Mouse (Mus musculus): Measurements from ENCODE around the gene Gm44973. TPM values are rescaled to one million over a fixed set of nuclear protein-coding genes. Genes with fewer than 3 reads are reported as not detected.
A peak's percentile ranks its signal among the peaks of the same experiment; 100 is the strongest.
"Not testable (repeated sequence)": the region's sequence is repeated elsewhere in the genome, so short reads cannot be mapped to it uniquely, and the experiment has no call there.

Gm44973 gene
- polyA plus RNA-seq, 1 experiment from 2014 or later, result not detected

DNA sequence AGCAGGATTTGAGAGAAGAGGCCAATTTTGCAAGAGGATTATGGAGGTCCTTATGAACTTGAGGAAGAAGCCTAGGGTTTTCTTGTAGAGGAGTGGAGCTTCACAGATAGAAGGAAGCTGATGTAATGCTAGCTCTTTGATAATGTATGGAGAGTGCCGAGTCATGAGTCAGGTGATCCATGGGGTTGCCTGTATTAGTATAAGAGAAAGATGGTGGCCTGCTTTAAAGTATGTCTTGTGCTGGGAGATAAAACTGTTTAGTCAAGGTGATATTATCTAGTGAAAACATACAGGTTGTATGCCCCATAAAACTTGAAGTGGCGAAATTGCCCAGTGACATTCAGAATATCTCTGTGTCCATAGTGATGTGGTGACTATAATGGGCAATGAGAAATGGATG, 61.6 kb downstream of the Gm44973 start:
- no peak for ATAC-seq (ENCODE audit: insufficient number of reproducible peaks, insufficient read depth, low FRiP score, low read depth)
- Histone ChIP-seq H3K9me3 (ENCODE audit: control insufficient read depth, low read length) (no peaks in the 10 kb centered on the region), H3K4me3 (ENCODE audit: control insufficient read depth in 1 of 2, insufficient read depth in 1 of 2, low read depth in 1 of 2, low read length in 2 of 2) (no peak overlapping the region), H3K9ac (ENCODE audit: low read length) (no peak overlapping the region), H3K27me3 (ENCODE audit: control insufficient read depth, insufficient read depth, low read length) (no peaks in the 10 kb centered on the region), H3K27ac (replicated peaks in 1 of 2; ENCODE audit: control insufficient read depth in 1 of 2, insufficient read depth in 1 of 2, low read depth in 2 of 2, low read length in 2 of 2) (no peak overlapping the region), H3K4me1 (ENCODE audit: control insufficient read depth in 2 of 2, insufficient read depth in 2 of 2, low read length in 2 of 2) (peaks cover 3 to 11% of the 10 kb centered on the region in 2 experiments; a peak in 3 of 4 replicates), H3K36me3 (ENCODE audit: control insufficient read depth, insufficient read depth, low read length) (peaks cover 72% of the 10 kb centered on the region), H3K4me2 (ENCODE audit: low read length) (no peak overlapping the region)
- WGBS, result 74% methylated on average over 2 of the region's 2 CpGs

DNA sequence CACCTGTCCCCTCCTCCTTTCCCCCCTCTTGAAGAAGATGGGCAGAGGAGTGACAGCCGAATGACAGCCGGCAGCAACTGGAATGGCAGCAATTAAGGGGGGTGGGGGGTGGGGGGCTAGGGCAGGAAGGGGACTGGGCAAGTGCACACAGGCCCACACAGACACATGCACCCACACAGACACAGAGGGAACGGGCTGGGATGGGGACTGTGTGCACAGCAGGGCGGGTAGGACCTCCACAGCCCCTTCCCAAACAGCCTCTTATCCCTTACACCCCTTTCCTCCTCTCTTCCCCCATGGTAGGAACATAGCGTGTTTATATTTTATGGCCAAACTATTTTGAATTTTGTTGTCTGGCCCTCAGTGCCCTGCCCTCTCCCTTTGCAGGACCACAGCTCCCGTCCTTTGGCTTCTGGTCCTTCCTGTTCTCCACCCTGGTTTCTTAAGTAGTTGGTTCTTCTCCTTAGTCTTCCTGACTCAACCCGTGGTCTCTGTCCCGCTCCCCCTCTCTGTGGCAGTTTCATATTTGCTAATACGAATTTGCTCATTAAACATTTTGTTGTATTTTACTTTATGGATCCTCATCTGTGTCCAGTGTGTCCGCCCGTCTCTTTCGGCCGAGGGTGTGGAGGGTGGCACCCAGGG, 64.2 kb downstream of the Gm44973 start:
- peaks cover 69% of the 10 kb centered on the region for H3K36me3 ChIP-seq (ENCODE audit: control insufficient read depth, insufficient read depth, low read length)
- H3K4me3 ChIP-seq (ENCODE audit: control insufficient read depth in 1 of 2, insufficient read depth in 1 of 2, low read depth in 1 of 2, low read length in 2 of 2), result peak overlapping the region; percentile 88 to 100
- ATAC-seq (ENCODE audit: insufficient number of reproducible peaks, insufficient read depth, low FRiP score, low read depth); H3K9me3 ChIP-seq (ENCODE audit: control insufficient read depth, low read length); H3K27me3 ChIP-seq (ENCODE audit: control insufficient read depth, insufficient read depth, low read length): not testable (repeated sequence)
- peak overlapping the region; percentile 87 for H3K4me2 ChIP-seq (ENCODE audit: low read length)
- WGBS, result 44% methylated on average over 9 of the region's 13 CpGs
- peak overlapping the region; percentile 58 to 96 for H3K27ac ChIP-seq (replicated peaks in 1 of 2; ENCODE audit: control insufficient read depth in 1 of 2, insufficient read depth in 1 of 2, low read depth in 2 of 2, low read length in 2 of 2)
- H3K4me1 ChIP-seq (ENCODE audit: control insufficient read depth in 2 of 2, insufficient read depth in 2 of 2, low read length in 2 of 2), result peaks cover 3 to 14% of the 10 kb centered on the region in 2 experiments; a peak in 3 of 4 replicates
- peak overlapping the region; percentile 99 for H3K9ac ChIP-seq (ENCODE audit: low read length)

DNA sequence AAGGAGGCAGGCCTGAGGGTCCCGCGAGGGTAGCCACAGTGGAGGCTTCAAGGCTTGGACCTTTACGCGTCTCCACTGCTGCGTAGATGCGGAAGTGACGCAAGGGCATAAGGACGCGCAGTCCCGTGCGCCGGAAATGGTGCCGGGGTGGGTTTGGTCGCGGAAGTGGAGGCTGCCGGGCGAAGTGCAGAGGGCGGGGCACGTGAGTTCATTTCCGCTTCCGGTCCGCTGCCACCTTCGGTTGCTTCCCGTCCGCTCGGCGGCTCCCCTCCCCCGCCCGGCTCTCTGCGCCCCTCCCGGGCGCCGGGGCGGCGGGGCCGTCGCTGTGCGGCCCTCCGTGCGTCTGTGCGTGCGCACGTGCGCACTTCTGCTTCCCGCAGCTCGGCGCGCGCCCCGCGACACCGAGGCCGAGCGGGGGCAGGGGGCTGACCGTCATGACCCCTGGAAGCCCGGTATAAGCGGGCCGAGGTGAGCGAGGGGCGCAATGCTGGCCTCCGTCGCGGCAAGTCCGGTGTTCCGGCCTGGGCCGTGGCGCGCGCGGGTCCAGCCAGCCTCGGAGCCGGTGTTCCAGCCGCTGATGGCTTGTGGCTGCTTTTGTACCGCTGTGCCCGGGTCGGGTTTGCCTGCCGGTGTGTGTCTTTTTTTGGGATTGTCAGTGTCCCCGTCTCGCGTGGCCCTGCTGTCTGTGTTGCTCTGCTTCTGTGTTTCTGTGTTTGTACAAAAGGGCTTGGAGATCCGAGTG, 64.9 kb downstream of the Gm44973 start, which contains the start of gene Epn1:
Gene Epn1 (plus strand): TSS at position 226 of the 742 bp plus-strand sequence.
- Histone ChIP-seq H3K27ac (replicated peaks in 1 of 2; ENCODE audit: control insufficient read depth in 1 of 2, insufficient read depth in 1 of 2, low read depth in 2 of 2, low read length in 2 of 2) (peak within 1 kb of the TSS; percentile 85 to 96), H3K36me3 (ENCODE audit: control insufficient read depth, insufficient read depth, low read length) (peaks cover 69% of the 10 kb centered on the region), H3K27me3 (ENCODE audit: control insufficient read depth, insufficient read depth, low read length) (no peaks in the 10 kb centered on the region), H3K9me3 (ENCODE audit: control insufficient read depth, low read length) (no peaks in the 10 kb centered on the region), H3K4me3 (ENCODE audit: control insufficient read depth in 1 of 2, insufficient read depth in 1 of 2, low read depth in 1 of 2, low read length in 2 of 2) (peak within 1 kb of the TSS; percentile 88 to 100), H3K4me2 (ENCODE audit: low read length) (peak within 1 kb of the TSS; percentile 87), H3K4me1 (ENCODE audit: control insufficient read depth in 2 of 2, insufficient read depth in 2 of 2, low read length in 2 of 2) (peaks cover 3 to 17% of the 10 kb centered on the region in 2 experiments; a peak in 3 of 4 replicates), H3K9ac (ENCODE audit: low read length) (peak within 1 kb of the TSS; percentile 99)
- WGBS, result under 1% methylated on average over 79 of the region's 81 CpGs
- peak; percentile 86 for ATAC-seq (ENCODE audit: insufficient number of reproducible peaks, insufficient read depth, low FRiP score, low read depth)

DNA sequence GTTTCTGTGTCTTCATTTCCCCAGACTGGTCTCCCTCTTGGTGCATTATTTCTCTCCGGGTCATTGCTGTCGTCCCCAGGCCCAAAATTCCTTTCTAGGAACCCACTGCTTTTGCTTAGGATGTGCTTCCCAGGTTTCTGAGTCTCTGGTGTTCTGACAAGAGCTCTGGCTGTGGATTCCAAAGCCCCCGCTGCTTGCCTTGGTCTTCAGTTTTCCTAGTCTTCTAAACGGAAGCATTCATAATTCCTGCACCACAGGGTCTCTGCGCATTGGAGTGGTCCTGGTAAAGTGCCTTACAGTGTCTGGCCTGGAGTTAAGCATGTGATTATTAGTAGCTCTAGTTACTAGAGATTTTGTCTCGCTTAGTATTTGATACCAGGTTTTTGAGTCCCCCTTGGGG, 65.5 kb downstream of the Gm44973 start:
- peak overlapping the region; percentile 85 to 96 for H3K27ac ChIP-seq (replicated peaks in 1 of 2; ENCODE audit: control insufficient read depth in 1 of 2, insufficient read depth in 1 of 2, low read depth in 2 of 2, low read length in 2 of 2)
- no peaks in the 10 kb centered on the region for H3K27me3 ChIP-seq (ENCODE audit: control insufficient read depth, insufficient read depth, low read length)
- H3K9me3 ChIP-seq (ENCODE audit: control insufficient read depth, low read length), result no peaks in the 10 kb centered on the region
- 10% methylated on average over 6 of the region's 6 CpGs for WGBS
- peaks cover 70% of the 10 kb centered on the region for H3K36me3 ChIP-seq (ENCODE audit: control insufficient read depth, insufficient read depth, low read length)
- H3K4me2 ChIP-seq (ENCODE audit: low read length), result peak overlapping the region; percentile 87
- H3K4me1 ChIP-seq (ENCODE audit: control insufficient read depth in 2 of 2, insufficient read depth in 2 of 2, low read length in 2 of 2), result peaks cover 3 to 22% of the 10 kb centered on the region in 2 experiments; a peak in 3 of 4 replicates
- H3K4me3 ChIP-seq (ENCODE audit: control insufficient read depth in 1 of 2, insufficient read depth in 1 of 2, low read depth in 1 of 2, low read length in 2 of 2), result peak overlapping the region; percentile 88 to 100
- ATAC-seq (ENCODE audit: insufficient number of reproducible peaks, insufficient read depth, low FRiP score, low read depth), result no peak
- peak overlapping the region; percentile 99 for H3K9ac ChIP-seq (ENCODE audit: low read length)

DNA sequence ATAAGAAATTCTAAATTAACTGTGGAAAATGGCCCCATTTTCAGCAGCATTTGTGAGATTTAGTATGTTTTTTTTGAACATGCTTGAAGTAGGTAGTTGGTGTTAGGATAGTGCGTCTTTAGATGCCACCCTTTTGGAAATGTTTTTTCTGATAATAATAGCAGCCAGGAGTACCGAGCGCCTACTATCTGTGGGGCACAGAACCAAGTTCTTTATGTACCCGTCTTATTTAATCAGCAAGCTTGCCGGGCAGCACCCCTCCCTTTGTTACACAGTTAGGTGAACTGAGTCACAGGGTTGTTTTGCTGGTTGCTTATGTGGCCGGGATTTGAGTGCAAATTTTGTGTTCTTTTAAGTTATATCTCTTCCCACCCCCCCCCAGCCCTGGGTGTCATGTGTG, 65.9 kb downstream of the Gm44973 start:
- no peak overlapping the region for H3K27ac ChIP-seq (replicated peaks in 1 of 2; ENCODE audit: control insufficient read depth in 1 of 2, insufficient read depth in 1 of 2, low read depth in 2 of 2, low read length in 2 of 2)
- WGBS, result 48% methylated on average over 6 of the region's 6 CpGs
- no peaks in the 10 kb centered on the region for H3K9me3 ChIP-seq (ENCODE audit: control insufficient read depth, low read length)
- ATAC-seq (ENCODE audit: insufficient number of reproducible peaks, insufficient read depth, low FRiP score, low read depth), result no peak
- H3K27me3 ChIP-seq (ENCODE audit: control insufficient read depth, insufficient read depth, low read length), result no peaks in the 10 kb centered on the region
- peak overlapping the region; percentile 8 to 100; a peak in 2 of 4 replicates for H3K4me3 ChIP-seq (ENCODE audit: control insufficient read depth in 1 of 2, insufficient read depth in 1 of 2, low read depth in 1 of 2, low read length in 2 of 2)
- H3K9ac ChIP-seq (ENCODE audit: low read length), result peak overlapping the region; percentile 99
- peaks cover 3 to 22% of the 10 kb centered on the region in 2 experiments; a peak in 3 of 4 replicates for H3K4me1 ChIP-seq (ENCODE audit: control insufficient read depth in 2 of 2, insufficient read depth in 2 of 2, low read length in 2 of 2)
- H3K4me2 ChIP-seq (ENCODE audit: low read length), result peak overlapping the region; percentile 87
- peaks cover 70% of the 10 kb centered on the region for H3K36me3 ChIP-seq (ENCODE audit: control insufficient read depth, insufficient read depth, low read length)

DNA sequence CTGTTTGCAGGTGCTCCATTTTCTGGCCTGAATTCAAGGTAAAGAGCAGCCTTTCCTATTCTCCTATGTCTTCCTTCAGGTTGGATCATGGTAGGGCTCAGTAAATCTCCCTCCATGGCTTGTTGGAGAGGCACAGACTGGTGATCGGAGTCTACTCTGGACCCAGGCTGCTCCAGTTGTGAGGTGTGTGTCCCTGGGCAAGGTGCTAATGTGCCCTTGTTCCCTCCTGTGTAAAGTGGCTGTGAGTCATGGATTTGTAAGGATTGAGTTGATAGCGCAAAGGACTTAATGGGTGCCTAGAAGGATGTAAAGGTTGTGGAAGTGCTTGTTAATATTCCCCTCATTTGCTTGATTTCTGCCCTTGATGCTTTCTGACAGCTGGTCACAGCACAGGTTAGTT, 66.6 kb downstream of the Gm44973 start:
- Histone ChIP-seq H3K27me3 (ENCODE audit: control insufficient read depth, insufficient read depth, low read length) (no peaks in the 10 kb centered on the region), H3K9me3 (ENCODE audit: control insufficient read depth, low read length) (no peaks in the 10 kb centered on the region), H3K4me1 (ENCODE audit: control insufficient read depth in 2 of 2, insufficient read depth in 2 of 2, low read length in 2 of 2) (peaks cover 3 to 22% of the 10 kb centered on the region in 2 experiments; a peak in 3 of 4 replicates), H3K27ac (replicated peaks in 1 of 2; ENCODE audit: control insufficient read depth in 1 of 2, insufficient read depth in 1 of 2, low read depth in 2 of 2, low read length in 2 of 2) (no peak overlapping the region), H3K4me3 (ENCODE audit: control insufficient read depth in 1 of 2, insufficient read depth in 1 of 2, low read depth in 1 of 2, low read length in 2 of 2) (no peak overlapping the region), H3K9ac (ENCODE audit: low read length) (0 out of 2 replicates have a peak overlapping the region, but pooled peaks have one; percentile 21), H3K36me3 (ENCODE audit: control insufficient read depth, insufficient read depth, low read length) (peaks cover 68% of the 10 kb centered on the region), H3K4me2 (ENCODE audit: low read length) (peak overlapping the region; percentile 87)
- no peak for ATAC-seq (ENCODE audit: insufficient number of reproducible peaks, insufficient read depth, low FRiP score, low read depth)
- 94% methylated on average over 2 of the region's 2 CpGs for WGBS
